Mouse (Mus musculus) liver, embryonic 15.5 days (tissue): ENCODE measurements around the gene Capn13. TPM values are rescaled to one million over a fixed set of nuclear protein-coding genes. Genes with fewer than 3 reads are reported as not detected.

Experiments used
- ATAC-seq: fragments of 200-750 bp; cut with Nextera tagmentation; 2 replicates; pipeline ENCODE4 v1.8.0; 2017; ENCODE audit warnings: moderate number of reproducible peaks, mild to moderate bottlenecking, moderate library complexity; ENCODE audit not compliant: insufficient read depth
- H3K27ac ChIP-seq: fragments of 300-500 bp; sonication (generic); replicated peaks from 2 replicates; pipeline ENCODE4 v1.5.1; 2015; ENCODE audit warnings: mild to moderate bottlenecking, inconsistent platforms
- H3K27me3 ChIP-seq: fragments of 300-500 bp; sonication (generic); 2 replicates; pipeline ENCODE4 v1.6.1; 2015; ENCODE audit warnings: mild to moderate bottlenecking, inconsistent platforms
- H3K36me3 ChIP-seq: fragments of 300-500 bp; sonication (generic); replicated peaks from 2 replicates; pipeline ENCODE4 v1.6.1; 2015; ENCODE audit warnings: moderate library complexity, mild to moderate bottlenecking, inconsistent platforms
- H3K4me1 ChIP-seq: fragments of 300-500 bp; sonication (generic); replicated peaks from 2 replicates; pipeline ENCODE4 v1.6.1; 2015; ENCODE audit warnings: inconsistent platforms
- H3K4me2 ChIP-seq: fragments of 300-500 bp; sonication (generic); 2 replicates; pipeline ENCODE4 v1.6.1; 2015; ENCODE audit warnings: moderate library complexity, mild to moderate bottlenecking, inconsistent platforms
- H3K4me3 ChIP-seq: fragments of 300-500 bp; sonication (generic); replicated peaks from 2 replicates; pipeline ENCODE4 v1.5.1; 2015; ENCODE audit warnings: mild to moderate bottlenecking, inconsistent platforms
- H3K9ac ChIP-seq: fragments of 300-500 bp; sonication (generic); 2 replicates; pipeline ENCODE4 v1.6.1; 2015; ENCODE audit warnings: moderate library complexity, mild to moderate bottlenecking, inconsistent platforms
- H3K9me3 ChIP-seq: fragments of 300-500 bp; sonication (generic); replicated peaks from 2 replicates; pipeline ENCODE4 v1.6.1; 2016; ENCODE audit warnings: inconsistent platforms
- WGBS: fragments of 180-500 bp; shearing (Covaris S2); methylation state at CpG from one replicate; pipeline ENCODE4 v1.1.7; 2015; ENCODE audit warnings: mixed read lengths; ENCODE audit not compliant: insufficient replicate concordance; 5-methylcytosine and 5-hydroxymethylcytosine counted together
- polyA plus RNA-seq: library from polyadenylated mRNA; unstranded; fragments of >200 nt; fragmentation: Nextera tagmentation; extraction: Ambion mirVana; gene quantifications from 2 replicates; pipeline ENCODE4 v1.2.1, GENCODE M21; 2015

Capn13 gene
- polyA plus RNA-seq, 1 experiment from 2014 or later, result not detected

DNA sequence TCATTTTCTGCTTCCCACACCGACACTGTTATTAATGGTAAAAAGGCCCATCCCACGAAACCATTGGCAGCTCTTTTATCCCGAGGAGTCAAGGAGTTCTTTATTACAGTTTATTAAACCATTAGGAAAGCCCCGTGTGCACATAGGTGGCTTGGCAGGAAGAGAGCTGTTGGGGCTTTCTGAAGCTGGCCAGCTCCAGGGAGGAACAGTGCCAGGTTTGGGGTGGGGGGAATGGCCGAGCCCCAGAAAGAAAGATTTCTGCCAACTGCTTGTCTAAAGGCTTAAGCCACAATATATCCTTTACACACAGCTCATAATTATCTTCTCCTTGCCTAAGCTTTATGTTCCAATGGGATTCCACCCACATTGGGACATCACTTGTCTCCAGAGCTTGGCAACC, 71.6 kb downstream of the Capn13 start:
- Histone ChIP-seq H3K9me3 (no peaks in the 10 kb centered on the region), H3K4me1 (no peaks in the 10 kb centered on the region), H3K27me3 (peaks cover 2% of the 10 kb centered on the region; the same call in 1 of the 2 replicates), H3K36me3 (no peaks in the 10 kb centered on the region), H3K4me3 (no peak overlapping the region), H3K9ac (no peak overlapping the region), H3K4me2 (no peak overlapping the region), H3K27ac (no peak overlapping the region)
- 52% methylated on average over 5 of the region's 5 CpGs for WGBS
- ATAC-seq, result no peak

GRCm38 (mm10) chr17:73325314-73325713, 75.4 kb downstream of the Capn13 start:
- H3K4me3 ChIP-seq, result no peak overlapping the region
- H3K4me2 ChIP-seq, result no peak overlapping the region
- H3K36me3 ChIP-seq, result no peaks in the 10 kb centered on the region
- no peaks in the 10 kb centered on the region for H3K4me1 ChIP-seq
- WGBS, result 15% methylated on average over 6 of the region's 6 CpGs
- H3K9me3 ChIP-seq, result no peaks in the 10 kb centered on the region
- ATAC-seq, result no peak
- H3K9ac ChIP-seq, result no peak overlapping the region
- no peak overlapping the region for H3K27ac ChIP-seq
- H3K27me3 ChIP-seq, result peaks cover 2% of the 10 kb centered on the region; the same call in 1 of the 2 replicates

DNA sequence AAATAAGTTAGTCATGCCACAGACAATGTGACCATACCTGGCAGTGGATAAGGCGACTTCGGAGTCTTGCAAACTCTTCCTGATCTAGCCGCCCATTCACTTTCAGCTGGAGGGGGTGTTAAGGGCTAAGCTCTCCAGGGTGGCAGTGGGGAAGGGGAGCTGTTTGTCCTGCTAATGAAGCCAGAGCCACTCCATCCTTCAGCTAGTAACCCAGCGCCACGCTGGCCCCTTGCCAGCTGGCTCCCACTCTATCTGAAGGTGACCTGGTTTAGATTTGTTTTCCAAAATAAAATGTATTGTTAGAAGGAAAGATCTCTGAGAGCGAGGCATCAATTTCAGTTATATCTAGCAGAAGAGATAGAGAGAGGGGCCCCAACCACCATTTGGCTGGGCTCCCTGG, 75.9 kb downstream of the Capn13 start:
- Histone ChIP-seq H3K27ac (no peak overlapping the region), H3K4me1 (no peaks in the 10 kb centered on the region), H3K36me3 (no peaks in the 10 kb centered on the region), H3K4me2 (no peak overlapping the region), H3K9me3 (no peaks in the 10 kb centered on the region), H3K27me3 (peaks cover 2% of the 10 kb centered on the region; the same call in 1 of the 2 replicates), H3K9ac (no peak overlapping the region), H3K4me3 (no peak overlapping the region)
- no peak for ATAC-seq
- 40% methylated on average over 6 of the region's 6 CpGs for WGBS

- ATAC-seq, result no peak
- no peaks in the 10 kb centered on the region for H3K4me1 ChIP-seq
- WGBS, result 64% methylated on average over 3 of the region's 3 CpGs
- no peaks in the 10 kb centered on the region for H3K9me3 ChIP-seq
- no peaks in the 10 kb centered on the region for H3K36me3 ChIP-seq
- H3K27ac ChIP-seq, result no peak overlapping the region
- no peak overlapping the region for H3K9ac ChIP-seq
- no peak overlapping the region for H3K4me3 ChIP-seq
- peaks cover 2% of the 10 kb centered on the region; the same call in 1 of the 2 replicates for H3K27me3 ChIP-seq
- H3K4me2 ChIP-seq, result no peak overlapping the region
Measured at GRCm38 (mm10) chr17:73323981-73324380, 76.7 kb downstream of the Capn13 start.

GRCm38 (mm10) chr17:73314786-73315185, 85.9 kb downstream of the Capn13 start:
- WGBS, result 75% methylated on average over 13 of the region's 13 CpGs
- H3K9ac ChIP-seq, result no peak overlapping the region

GRCm38 (mm10) chr17:73311491-73311890, 89.2 kb downstream of the Capn13 start:
- no peaks in the 10 kb centered on the region for H3K4me1 ChIP-seq
- H3K27ac ChIP-seq, result no peak overlapping the region
- H3K4me2 ChIP-seq, result no peak overlapping the region
- WGBS, result 74% methylated on average over 5 of the region's 5 CpGs
- H3K4me3 ChIP-seq, result no peak overlapping the region
- H3K27me3 ChIP-seq, result no peaks in the 10 kb centered on the region
- no peaks in the 10 kb centered on the region for H3K36me3 ChIP-seq
- ATAC-seq, result no peak
- no peak overlapping the region for H3K9ac ChIP-seq
- no peaks in the 10 kb centered on the region for H3K9me3 ChIP-seq

More at GRCm38 (mm10) chr17:73314786-73315185, 85.9 kb downstream of the Capn13 start:
- no peaks in the 10 kb centered on the region for H3K9me3 ChIP-seq
- no peak for ATAC-seq
- H3K4me1 ChIP-seq, result no peaks in the 10 kb centered on the region
- no peaks in the 10 kb centered on the region for H3K27me3 ChIP-seq
- H3K36me3 ChIP-seq, result no peaks in the 10 kb centered on the region
- H3K27ac ChIP-seq, result no peak overlapping the region
- H3K4me2 ChIP-seq, result no peak overlapping the region
- H3K4me3 ChIP-seq, result no peak overlapping the region

GRCm38 (mm10) chr17:73308691-73309090, 92.0 kb downstream of the Capn13 start:
- ATAC-seq, result no peak
- Histone ChIP-seq H3K4me1 (no peaks in the 10 kb centered on the region), H3K27me3 (peaks cover 5% of the 10 kb centered on the region), H3K9ac (no peak overlapping the region), H3K4me3 (no peak overlapping the region), H3K4me2 (no peak overlapping the region), H3K9me3 (no peaks in the 10 kb centered on the region), H3K27ac (no peak overlapping the region), H3K36me3 (no peaks in the 10 kb centered on the region)
- 70% methylated on average over 4 of the region's 4 CpGs for WGBS

GRCm38 (mm10) chr17:73306626-73307025, 94.0 kb downstream of the Capn13 start:
- no peak for ATAC-seq
- H3K4me1 ChIP-seq, result no peaks in the 10 kb centered on the region
- no peak overlapping the region for H3K27ac ChIP-seq
- no peaks in the 10 kb centered on the region for H3K9me3 ChIP-seq
- no peak overlapping the region for H3K9ac ChIP-seq
- 37% methylated on average over 7 of the region's 7 CpGs for WGBS
- H3K27me3 ChIP-seq, result peaks cover 15% of the 10 kb centered on the region
- no peak overlapping the region for H3K4me2 ChIP-seq
- no peaks in the 10 kb centered on the region for H3K36me3 ChIP-seq
- no peak overlapping the region for H3K4me3 ChIP-seq

DNA sequence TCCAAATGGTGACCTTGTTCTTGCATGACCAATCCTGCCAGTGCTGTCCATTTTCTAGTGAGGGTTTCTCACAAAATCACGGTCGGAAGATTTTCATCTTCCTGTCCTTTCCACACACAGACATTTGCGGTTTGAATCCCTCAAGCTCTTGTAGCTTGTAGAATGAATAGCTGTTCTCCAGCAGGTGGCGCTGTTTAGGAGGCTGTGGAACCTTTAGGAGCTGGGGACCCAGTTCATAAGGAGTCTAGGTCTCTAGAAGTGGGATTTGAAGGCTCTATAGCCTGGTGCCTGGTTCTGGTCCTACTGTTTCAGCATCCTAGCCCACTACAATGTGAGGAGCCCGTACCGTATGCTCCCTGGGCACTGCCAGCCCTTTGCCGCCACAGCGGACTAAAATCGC, 95.0 kb downstream of the Capn13 start:
- WGBS, result 50% methylated on average over 9 of the region's 9 CpGs
- ATAC-seq, result no peak
- Histone ChIP-seq H3K27me3 (peaks cover 15% of the 10 kb centered on the region), H3K9ac (no peak overlapping the region), H3K4me3 (no peak overlapping the region), H3K9me3 (no peaks in the 10 kb centered on the region), H3K4me1 (0 out of 2 replicates have a peak, but pooled peaks cover 3% of the 10 kb centered on the region), H3K27ac (no peak overlapping the region), H3K4me2 (no peak overlapping the region), H3K36me3 (no peaks in the 10 kb centered on the region)

- H3K36me3 ChIP-seq, result no peaks in the 10 kb centered on the region
- no peaks in the 10 kb centered on the region for H3K9me3 ChIP-seq
- H3K9ac ChIP-seq, result no peak overlapping the region
- no peak for ATAC-seq
- no peak overlapping the region for H3K4me2 ChIP-seq
- 21% methylated on average over 19 of the region's 19 CpGs for WGBS
- no peak overlapping the region for H3K27ac ChIP-seq
- 0 out of 2 replicates have a peak, but pooled peaks cover 3% of the 10 kb centered on the region for H3K4me1 ChIP-seq
- H3K27me3 ChIP-seq, result peaks cover 15% of the 10 kb centered on the region
- H3K4me3 ChIP-seq, result no peak overlapping the region
Measured at GRCm38 (mm10) chr17:73304086-73304812, 96.4 kb downstream of the Capn13 start.

GRCm38 (mm10) chr17:73303676-73304075, 97.0 kb downstream of the Capn13 start:
- no peak overlapping the region for H3K9ac ChIP-seq
- 0 out of 2 replicates have a peak, but pooled peaks cover 3% of the 10 kb centered on the region for H3K4me1 ChIP-seq
- no peak overlapping the region for H3K4me3 ChIP-seq
- H3K9me3 ChIP-seq, result no peaks in the 10 kb centered on the region
- H3K27ac ChIP-seq, result no peak overlapping the region
- no peaks in the 10 kb centered on the region for H3K36me3 ChIP-seq
- ATAC-seq, result no peak
- 56% methylated on average over 13 of the region's 13 CpGs for WGBS
- peaks cover 20% of the 10 kb centered on the region for H3K27me3 ChIP-seq
- H3K4me2 ChIP-seq, result no peak overlapping the region

DNA sequence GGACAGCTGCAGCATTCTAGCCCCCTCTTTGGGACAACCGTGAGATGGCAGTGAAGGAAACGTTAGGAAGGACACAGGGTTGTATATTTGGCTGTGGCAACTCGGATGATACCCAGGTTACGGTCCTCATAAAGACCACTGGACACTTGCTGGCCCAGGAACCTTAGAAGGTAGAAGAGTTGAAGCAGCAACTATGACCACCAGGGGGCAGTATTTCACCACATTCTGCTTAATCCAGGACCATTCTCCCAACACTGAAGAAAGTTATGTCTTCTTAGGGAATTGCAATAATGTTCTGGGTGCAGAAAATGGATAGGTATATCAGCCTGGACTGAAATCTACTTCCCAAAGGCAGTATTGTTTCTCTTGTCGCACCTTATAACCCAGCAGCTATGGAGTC, 97.4 kb downstream of the Capn13 start:
- no peak overlapping the region for H3K4me2 ChIP-seq
- 0 out of 2 replicates have a peak, but pooled peaks cover 3% of the 10 kb centered on the region for H3K4me1 ChIP-seq
- H3K9me3 ChIP-seq, result no peaks in the 10 kb centered on the region
- H3K4me3 ChIP-seq, result no peak overlapping the region
- H3K9ac ChIP-seq, result no peak overlapping the region
- H3K27ac ChIP-seq, result no peak overlapping the region
- no peak for ATAC-seq
- peaks cover 25% of the 10 kb centered on the region for H3K27me3 ChIP-seq
- no peaks in the 10 kb centered on the region for H3K36me3 ChIP-seq
- WGBS, result 24% methylated on average over 5 of the region's 5 CpGs
